Mouse (Mus musculus): ENCODE data around the gene Ttc28.

GRCm38 (mm10) chr5:111130121-111130520 lies 250.5 kb downstream of the Ttc28 start:
- no peak for TF ChIP-seq CTCF (IDR thresholded peaks at IDR 0.05; ENCODE audit: borderline replicate concordance, control insufficient read depth, extremely low read depth, insufficient read depth, low read length, poor library complexity)
- TF ChIP-seq POLR2A (IDR thresholded peaks at IDR 0.05; ENCODE audit: control insufficient read depth, extremely low read depth, insufficient read depth, low read length, poor library complexity) = no peak
